Mouse (Mus musculus): Measurements from ENCODE around the gene Slfn5. TPM values are rescaled to one million over a fixed set of nuclear protein-coding genes. Genes with fewer than 3 reads are reported as not detected.
"Not testable (repeated sequence)": the region's sequence is repeated elsewhere in the genome, so short reads cannot be mapped to it uniquely, and the experiment has no call there.

Slfn5 gene
- polyA plus RNA-seq, 1 experiment = 1.4 TPM

- 1% methylated on average over 29 of the region's 29 CpGs for WGBS
- DNase-seq (ENCODE audit: low read depth, low spot score) = no peak
Measured at GRCm38 (mm10) chr11:82933186-82933585, 18.0 kb upstream of the Slfn5 start.

DNA sequence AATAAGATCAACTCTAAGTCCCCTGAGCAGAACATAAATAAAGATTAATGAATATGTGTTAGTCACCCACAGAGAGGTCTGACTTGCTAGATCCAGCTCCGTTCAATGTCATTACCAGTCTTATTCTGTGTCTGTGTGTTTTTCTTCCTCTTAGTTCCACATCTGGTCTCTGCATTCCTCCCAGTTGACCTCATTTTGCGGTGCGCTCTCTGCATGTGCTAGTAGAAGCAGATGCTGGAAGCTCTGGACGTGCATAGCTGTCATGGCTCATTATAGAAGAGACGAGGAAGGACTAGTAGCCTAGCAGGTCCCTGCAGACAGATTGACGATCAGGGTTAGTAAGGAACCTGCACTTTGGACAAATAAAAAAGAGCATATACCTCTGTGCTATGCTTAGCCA lies 7.8 kb upstream of the Slfn5 start:
- no peak for DNase-seq (ENCODE audit: low read depth, low spot score)
- WGBS = 57% methylated on average over 6 of the region's 6 CpGs

DNA sequence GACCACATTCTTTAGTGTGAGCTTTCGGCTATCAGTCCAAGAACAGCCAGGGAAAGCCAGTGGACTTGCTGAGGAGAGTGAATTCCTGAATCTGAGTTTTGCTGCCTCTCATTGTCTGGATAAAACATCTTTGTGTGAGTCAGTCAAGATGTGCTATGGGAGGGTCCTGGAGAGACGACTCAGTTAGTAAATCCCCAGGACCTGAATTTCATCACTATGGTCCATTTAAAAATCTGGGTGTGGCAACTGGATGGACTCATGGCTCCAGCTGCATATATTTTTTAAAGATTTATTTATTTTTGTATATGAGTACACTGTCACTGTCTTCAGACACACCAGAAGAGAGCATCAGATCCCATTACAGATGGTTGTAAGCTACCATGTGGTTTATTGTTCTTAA lies 5.5 kb upstream of the Slfn5 start:
- WGBS = 36% methylated on average over 2 of the region's 2 CpGs
- no peak for DNase-seq (ENCODE audit: low read depth, low spot score)

DNA sequence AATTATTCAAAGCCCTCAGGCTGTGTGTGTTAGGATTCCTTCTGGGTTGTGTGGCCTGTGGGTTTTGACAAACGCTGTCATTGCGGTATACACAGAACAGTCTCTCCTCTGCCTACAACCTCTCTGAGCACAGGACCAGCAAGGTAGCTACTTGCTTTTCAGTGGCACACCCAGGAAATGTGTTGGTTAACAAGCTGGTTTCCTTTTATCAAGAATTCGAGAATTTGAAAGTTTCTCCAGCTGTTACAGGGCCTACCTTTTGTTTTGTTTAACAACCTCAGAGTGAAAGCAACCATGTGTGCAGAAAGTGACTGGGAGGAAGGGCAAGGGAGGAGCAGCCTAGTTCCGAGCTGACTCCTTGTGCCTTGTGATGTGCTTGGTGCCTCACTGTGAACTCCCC lies 3.7 kb upstream of the Slfn5 start:
- 43% methylated on average over 4 of the region's 4 CpGs for WGBS
- no peak for DNase-seq (ENCODE audit: low read depth, low spot score)

DNA sequence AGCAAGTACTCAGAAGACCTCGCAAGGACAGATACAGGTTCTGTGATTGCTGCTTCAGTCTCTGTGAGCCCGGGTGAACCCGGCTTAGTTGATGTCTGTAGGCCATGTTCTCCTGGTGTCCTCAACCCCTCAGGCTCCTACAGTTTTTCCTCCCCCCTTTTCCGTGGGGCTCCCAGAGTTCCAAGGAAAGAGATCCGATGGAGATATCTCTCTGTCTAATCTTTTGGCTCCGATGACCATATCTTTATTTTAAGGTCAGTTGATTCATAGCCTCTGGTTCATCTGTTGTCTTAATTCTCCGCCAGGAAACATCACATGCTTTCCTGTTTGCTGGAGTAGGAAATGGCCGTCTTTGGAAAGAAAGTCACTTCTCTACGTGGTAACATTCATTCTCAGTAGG lies 2.1 kb upstream of the Slfn5 start:
- no peak for DNase-seq (ENCODE audit: low read depth, low spot score)
- 78% methylated on average over 9 of the region's 9 CpGs for WGBS

DNA sequence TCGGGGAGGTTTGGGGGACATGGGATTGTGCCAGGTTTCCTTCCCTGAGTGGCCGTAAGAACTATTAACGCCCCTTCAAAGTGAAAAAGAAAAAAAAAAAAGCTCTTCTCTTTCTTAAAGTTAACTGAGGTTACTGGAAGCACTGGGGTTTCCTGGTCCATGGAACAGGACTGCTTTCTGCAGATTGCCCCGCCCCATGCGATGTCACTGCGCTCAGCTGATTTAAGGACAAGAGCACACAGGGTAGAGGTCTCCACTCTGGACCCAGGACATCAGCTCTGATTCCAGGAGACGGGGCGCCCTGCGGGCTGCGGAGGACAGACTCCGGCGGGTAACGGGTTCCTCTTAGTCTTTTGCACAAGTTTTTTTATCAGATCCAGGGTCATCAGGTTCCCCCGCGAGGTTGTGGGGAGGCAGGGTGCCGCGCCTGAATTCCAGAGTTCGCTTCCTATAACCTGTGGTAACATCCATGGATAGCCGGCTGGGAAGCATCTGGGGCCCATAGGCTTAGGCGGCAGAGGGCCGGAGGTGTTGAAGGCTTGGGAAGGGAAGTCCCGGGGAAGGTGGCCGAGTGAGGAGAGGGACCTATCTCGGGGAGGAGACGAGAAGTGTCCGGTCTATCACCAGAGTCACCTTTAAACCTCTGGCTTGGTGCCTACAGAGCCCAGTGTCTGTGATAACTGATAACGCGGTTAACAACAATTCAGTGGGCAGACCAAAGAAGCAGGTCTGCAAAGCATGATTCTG lies 889 bp downstream of the Slfn5 start:
- no peak for DNase-seq (ENCODE audit: low read depth, low spot score)
- 6% methylated on average over 28 of the region's 28 CpGs for WGBS

DNA sequence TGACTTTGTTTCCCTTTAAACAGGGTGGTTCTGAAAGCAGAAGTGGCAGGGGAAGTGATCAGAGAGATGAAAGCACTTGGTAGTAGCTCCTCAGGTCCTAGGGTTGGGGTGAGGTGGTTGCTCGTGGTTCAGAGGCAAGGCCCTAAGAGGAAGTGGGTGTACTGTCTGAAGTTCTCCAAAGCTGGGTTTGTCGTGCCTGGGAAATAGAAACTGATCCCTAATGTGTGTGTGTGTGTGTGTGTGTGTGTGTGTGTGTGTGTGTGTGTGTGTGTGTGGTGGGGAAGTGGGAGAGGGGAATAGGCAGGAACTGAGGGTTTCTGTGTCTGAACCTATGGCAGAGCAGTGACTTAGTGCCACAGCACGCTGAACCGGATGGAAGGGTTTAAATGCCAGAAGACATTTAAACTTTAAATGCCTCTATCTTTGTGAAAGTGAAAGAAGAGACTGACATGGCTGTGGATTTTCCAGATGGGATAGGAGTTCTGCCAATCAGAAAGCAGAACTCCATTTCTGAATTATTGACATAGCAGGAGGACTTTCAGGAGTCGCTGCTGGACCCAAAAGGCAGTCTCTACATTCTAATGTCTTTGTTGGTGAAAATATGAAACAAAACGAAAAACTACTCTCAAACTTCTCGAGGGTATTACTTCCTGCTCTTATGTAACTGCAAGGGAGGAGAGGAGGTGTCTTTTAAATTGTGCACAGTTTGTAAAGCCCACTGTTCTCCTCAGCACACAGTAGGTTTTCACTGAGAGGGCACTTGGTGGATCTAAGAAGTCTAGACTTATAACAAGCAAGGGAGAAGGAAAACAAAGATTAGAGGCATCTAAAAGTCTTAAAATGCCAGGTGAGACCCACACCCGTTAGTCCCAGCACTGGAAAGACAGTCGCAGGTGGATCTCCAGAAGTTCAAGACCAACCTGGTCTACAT lies 1.7 kb downstream of the Slfn5 start:
- no peak for DNase-seq (ENCODE audit: low read depth, low spot score)
- WGBS = 36% methylated on average over 9 of the region's 9 CpGs

- DNase-seq (ENCODE audit: low read depth, low spot score) = no peak
- WGBS = 47% methylated on average over 6 of the region's 6 CpGs
Measured at GRCm38 (mm10) chr11:82954631-82955030, 3.5 kb downstream of the Slfn5 start.

- no peak for DNase-seq (ENCODE audit: low read depth, low spot score)
- 61% methylated on average over 10 of the region's 10 CpGs for WGBS
Measured at GRCm38 (mm10) chr11:82956925-82957324, 5.8 kb downstream of the Slfn5 start.

DNA sequence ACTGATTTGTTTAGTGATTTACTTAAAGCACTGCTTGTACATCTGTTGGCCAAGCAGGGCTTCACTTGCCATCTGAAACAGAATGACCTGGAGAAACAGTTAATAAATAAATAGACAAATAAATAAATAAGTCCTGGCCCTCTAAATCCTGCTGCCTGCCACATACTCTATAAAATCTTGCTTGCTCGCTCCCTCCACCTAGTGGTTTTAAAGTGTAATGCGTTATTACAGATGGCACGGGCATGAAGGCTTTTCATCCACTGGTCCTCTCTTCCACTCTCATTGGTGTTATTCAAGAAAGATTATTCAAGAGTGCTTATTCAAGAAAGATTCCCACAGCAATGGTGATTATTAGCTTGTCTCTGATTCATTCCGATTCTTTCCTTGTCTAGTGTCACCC lies 8.5 kb downstream of the Slfn5 start:
- DNase-seq (ENCODE audit: low read depth, low spot score) = peak; percentile 11
- 10% methylated on average over 4 of the region's 4 CpGs for WGBS

GRCm38 (mm10) chr11:82961743-82962142 lies 10.6 kb downstream of the Slfn5 start:
- WGBS = 43% methylated on average over 2 of the region's 2 CpGs
- no peak for DNase-seq (ENCODE audit: low read depth, low spot score)

GRCm38 (mm10) chr11:82962215-82962614 lies 11.1 kb downstream of the Slfn5 start:
- no peak for DNase-seq (ENCODE audit: low read depth, low spot score)
- 68% methylated on average over 8 of the region's 8 CpGs for WGBS

GRCm38 (mm10) chr11:82970712-82971589 lies 19.8 kb downstream of the Slfn5 start:
- WGBS = 20% methylated on average over 31 of the region's 31 CpGs
- no peak for DNase-seq (ENCODE audit: low read depth, low spot score)

- 82% methylated on average over 11 of the region's 11 CpGs for WGBS
- no peak for DNase-seq (ENCODE audit: low read depth, low spot score)
Measured at GRCm38 (mm10) chr11:82971590-82971974, 20.4 kb downstream of the Slfn5 start.

- DNase-seq (ENCODE audit: low read depth, low spot score) = no peak
- 37% methylated on average over 5 of the region's 5 CpGs for WGBS
Measured at GRCm38 (mm10) chr11:82973916-82974315, 22.8 kb downstream of the Slfn5 start.

DNA sequence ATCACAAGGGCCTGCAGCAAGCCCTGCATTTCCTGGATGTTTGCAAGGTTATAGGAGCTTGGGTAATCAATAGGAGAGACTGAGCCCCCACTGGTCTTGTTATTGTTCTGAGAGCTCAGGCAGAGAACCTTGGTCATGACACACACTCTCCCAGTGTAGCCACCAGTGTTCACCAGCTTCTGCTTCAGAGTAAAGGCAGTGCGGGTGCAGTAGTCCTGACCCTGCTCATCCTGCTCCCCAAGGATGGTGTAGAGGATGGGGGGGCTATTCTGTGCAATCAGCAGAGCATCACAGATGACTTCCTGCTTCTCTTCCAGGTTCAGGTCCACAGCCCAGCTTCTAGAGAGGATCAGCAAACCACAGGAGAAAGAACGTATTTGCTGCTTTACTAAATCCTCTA lies 31.3 kb downstream of the Slfn5 start:
- DNase-seq (ENCODE audit: low read depth, low spot score) = not testable (repeated sequence)
- 96% methylated on average over 2 of the region's 2 CpGs for WGBS

- 88% methylated on average over 17 of the region's 17 CpGs for WGBS
- no peak for DNase-seq (ENCODE audit: low read depth, low spot score)
Measured at GRCm38 (mm10) chr11:82983193-82983592, 32.0 kb downstream of the Slfn5 start.

- WGBS = 86% methylated on average over 6 of the region's 6 CpGs
- DNase-seq (ENCODE audit: low read depth, low spot score) = no peak
Measured at GRCm38 (mm10) chr11:82987621-82988020, 36.5 kb downstream of the Slfn5 start.

DNA sequence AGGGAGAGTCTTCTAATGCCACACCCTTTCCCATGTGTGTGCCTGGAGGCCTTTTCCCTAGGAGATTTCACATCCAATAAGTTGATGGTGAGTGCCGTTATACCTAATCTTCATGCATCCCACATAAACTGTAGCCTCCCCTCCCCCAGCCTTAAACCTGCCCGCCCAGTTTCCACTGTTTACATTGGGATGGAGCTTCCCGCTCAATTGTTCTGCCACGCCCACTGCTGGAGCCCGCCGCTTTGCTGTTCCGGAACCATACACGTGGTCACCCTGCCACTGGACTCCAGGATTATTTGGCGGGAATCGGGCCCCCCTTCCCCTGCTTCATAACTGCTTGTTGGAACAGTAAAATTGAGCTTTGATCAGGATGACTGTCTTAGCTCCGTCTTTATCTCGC lies 38.2 kb downstream of the Slfn5 start:
- no peak for DNase-seq (ENCODE audit: low read depth, low spot score)
- 8% methylated on average over 12 of the region's 12 CpGs for WGBS

All from large intestine, adult 2 months (tissue).